Mouse (Mus musculus) heart, embryonic 15.5 days (tissue): ENCODE measurements around the gene Srd5a3. TPM values are rescaled to one million over a fixed set of nuclear protein-coding genes. Genes with fewer than 3 reads are reported as not detected.

Experiments
- ATAC-seq: fragments of 200-750 bp; cut with Nextera tagmentation; replicated peaks from 2 replicates; pipeline ENCODE4 v1.8.0; 2017; ENCODE audit warnings: low read depth, moderate TSS enrichment; ENCODE audit not compliant: insufficient number of reproducible peaks, insufficient read depth, low FRiP score
- H3K27ac ChIP-seq: fragments of 300-500 bp; sonication (generic); 2 replicates; pipeline ENCODE4 v1.5.1; 2015; ENCODE audit warnings: mild to moderate bottlenecking, inconsistent platforms
- H3K27me3 ChIP-seq: fragments of 300-500 bp; sonication (generic); 2 replicates; pipeline ENCODE4 v1.6.1; 2015; ENCODE audit warnings: inconsistent platforms
- H3K36me3 ChIP-seq: fragments of 300-500 bp; sonication (generic); 2 replicates; pipeline ENCODE4 v1.6.1; 2015; ENCODE audit warnings: mild to moderate bottlenecking, inconsistent platforms
- H3K4me1 ChIP-seq: fragments of 300-500 bp; sonication (generic); replicated peaks from 2 replicates; pipeline ENCODE4 v1.6.1; 2015; ENCODE audit warnings: inconsistent platforms
- H3K4me2 ChIP-seq: fragments of 300-500 bp; sonication (generic); 2 replicates; pipeline ENCODE4 v1.6.1; 2015; ENCODE audit warnings: inconsistent platforms, mild to moderate bottlenecking, moderate library complexity
- H3K4me3 ChIP-seq: fragments of 300-500 bp; sonication (generic); 2 replicates; pipeline ENCODE4 v1.5.1; 2015; ENCODE audit warnings: mild to moderate bottlenecking, inconsistent platforms
- H3K9ac ChIP-seq: fragments of 300-500 bp; sonication (generic); 2 replicates; pipeline ENCODE4 v1.6.1; 2015; ENCODE audit warnings: mild to moderate bottlenecking, inconsistent platforms
- H3K9me3 ChIP-seq: fragments of 300-500 bp; sonication (generic); replicated peaks from 2 replicates; pipeline ENCODE4 v1.6.1; 2016; ENCODE audit warnings: inconsistent platforms
- WGBS: fragments of 180-500 bp; shearing (Covaris S2); methylation state at CpG from one replicate; pipeline ENCODE4 v1.1.7; 2015; ENCODE audit warnings: mixed read lengths; 5-methylcytosine and 5-hydroxymethylcytosine counted together
- polyA plus RNA-seq: library from polyadenylated mRNA; unstranded; fragments of >200 nt; fragmentation: Nextera tagmentation; extraction: Ambion mirVana; gene quantifications from 2 replicates; pipeline ENCODE4 v1.2.1, GENCODE M21; 2015

Gene Srd5a3
- polyA plus RNA-seq, 1 experiment from 2014 or later, result 25.8 TPM

GRCm38 (mm10) chr5:76194377-76194945 is 54.4 kb downstream of the Srd5a3 start:
- 43% methylated on average over 6 of the region's 6 CpGs for WGBS

DNA sequence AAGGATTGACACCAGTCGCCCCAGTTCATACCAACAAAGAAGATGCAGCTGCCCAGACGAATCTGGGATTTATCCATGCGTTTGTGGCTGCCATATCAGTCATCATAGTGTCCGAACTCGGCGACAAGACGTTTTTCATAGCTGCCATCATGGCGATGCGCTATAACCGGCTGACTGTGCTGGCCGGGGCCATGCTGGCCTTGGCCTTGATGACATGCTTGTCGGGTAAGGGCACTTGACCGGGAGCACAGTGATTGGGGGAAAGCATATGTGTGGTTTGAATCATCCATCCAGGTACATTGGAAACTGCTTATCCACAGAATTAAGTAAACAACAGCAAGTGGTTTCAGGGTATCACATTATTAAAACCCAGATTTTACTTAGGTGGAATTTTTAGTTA is 59.3 kb downstream of the Srd5a3 start:
- no peaks in the 10 kb centered on the region for H3K27me3 ChIP-seq
- H3K9me3 ChIP-seq, result no peaks in the 10 kb centered on the region
- H3K9ac ChIP-seq, result no peak overlapping the region
- no peak overlapping the region for H3K27ac ChIP-seq
- no peak overlapping the region for H3K4me2 ChIP-seq
- WGBS, result 89% methylated on average over 13 of the region's 13 CpGs
- no peak overlapping the region for H3K4me3 ChIP-seq
- H3K36me3 ChIP-seq, result peaks cover 38% of the 10 kb centered on the region
- H3K4me1 ChIP-seq, result peaks cover 13% of the 10 kb centered on the region
- ATAC-seq, result no peak

More at GRCm38 (mm10) chr5:76194377-76194945, 54.4 kb downstream of the Srd5a3 start:
- Histone ChIP-seq H3K36me3 (peaks cover 7% of the 10 kb centered on the region; the same call in 1 of the 2 replicates), H3K4me2 (no peak overlapping the region), H3K9ac (no peak overlapping the region), H3K4me1 (peaks cover 36% of the 10 kb centered on the region), H3K27me3 (no peaks in the 10 kb centered on the region), H3K4me3 (no peak overlapping the region), H3K9me3 (no peaks in the 10 kb centered on the region), H3K27ac (no peak overlapping the region)
- ATAC-seq, result no peak

GRCm38 (mm10) chr5:76203171-76203570 is 63.1 kb downstream of the Srd5a3 start:
- Histone ChIP-seq H3K36me3 (peaks cover 71% of the 10 kb centered on the region), H3K4me1 (peaks cover 6% of the 10 kb centered on the region), H3K9ac (no peak overlapping the region), H3K4me2 (no peak overlapping the region), H3K27me3 (no peaks in the 10 kb centered on the region), H3K9me3 (no peaks in the 10 kb centered on the region), H3K27ac (no peak overlapping the region), H3K4me3 (no peak overlapping the region)
- WGBS, result 62% methylated on average over 3 of the region's 3 CpGs
- ATAC-seq, result no peak

Other genes starting within 250 kb of the Srd5a3 start
- 35.4 and 35.6 TPM in 2 replicates for gene Kdr, start 161.8 kb upstream of the Srd5a3 start, polyA plus RNA-seq
- 62.7 and 72.2 TPM in 2 replicates for gene Tmem165, start 43.6 kb downstream of the Srd5a3 start, polyA plus RNA-seq
- 8.9 TPM in 2 replicates for gene Clock, start 164.5 kb downstream of the Srd5a3 start, polyA plus RNA-seq
- gene Pdcl2, start 190.9 kb downstream of the Srd5a3 start, polyA plus RNA-seq, result not detected in 2 replicates
- not detected in 2 replicates for gene Nmu, start 223.5 kb downstream of the Srd5a3 start, polyA plus RNA-seq